Mouse (Mus musculus): Measurements from ENCODE around the gene Tep1. TPM values are rescaled to one million over a fixed set of nuclear protein-coding genes. Genes with fewer than 3 reads are reported as not detected.
A peak's percentile ranks its signal among the peaks of the same experiment; 100 is the strongest.
"Not testable (repeated sequence)": the region's sequence is repeated elsewhere in the genome, so short reads cannot be mapped to it uniquely, and the experiment has no call there.

Tep1 gene
- total RNA-seq, 4 experiments from 2014 or later: 8.0 to 12.1 (median 10.0) TPM

- DNase-seq (ENCODE audit: low spot score): no peak
Observed at GRCm38 (mm10) chr14:50868656-50869055, 1.7 kb downstream of the Tep1 start.

- no peak for DNase-seq (ENCODE audit: low spot score)
Observed at GRCm38 (mm10) chr14:50868211-50868610, 2.1 kb downstream of the Tep1 start.

- no peak for DNase-seq (ENCODE audit: low spot score)
Observed at GRCm38 (mm10) chr14:50866966-50867365, 3.4 kb downstream of the Tep1 start.

- not testable (repeated sequence) for DNase-seq (ENCODE audit: low spot score)
Observed at GRCm38 (mm10) chr14:50865005-50865404, 5.4 kb downstream of the Tep1 start.

- DNase-seq (ENCODE audit: low spot score): no peak
Observed at GRCm38 (mm10) chr14:50862641-50863040, 7.7 kb downstream of the Tep1 start.

GRCm38 (mm10) chr14:50855788-50856187 lies 14.6 kb downstream of the Tep1 start:
- DNase-seq (ENCODE audit: low spot score): no peak

- DNase-seq (ENCODE audit: low spot score): no peak
Observed at GRCm38 (mm10) chr14:50837236-50837635, 33.1 kb downstream of the Tep1 start.

- no peak for DNase-seq (ENCODE audit: low spot score)
Observed at GRCm38 (mm10) chr14:50834435-50834834, 35.9 kb downstream of the Tep1 start.

GRCm38 (mm10) chr14:50833964-50834363 lies 36.4 kb downstream of the Tep1 start:
- DNase-seq (ENCODE audit: low spot score): peak; percentile 40

- peak; percentile 38 for DNase-seq (ENCODE audit: low spot score)
Observed at GRCm38 (mm10) chr14:50829878-50830277, 40.5 kb downstream of the Tep1 start.

GRCm38 (mm10) chr14:50826579-50826978 lies 43.8 kb downstream of the Tep1 start:
- no peak for DNase-seq (ENCODE audit: low spot score)

GRCm38 (mm10) chr14:50824219-50824618 lies 46.1 kb downstream of the Tep1 start:
- DNase-seq (ENCODE audit: low spot score): no peak

- DNase-seq (ENCODE audit: low spot score): no peak
Observed at GRCm38 (mm10) chr14:50823240-50823639, 47.1 kb downstream of the Tep1 start.

GRCm38 (mm10) chr14:50813060-50813459 lies 57.3 kb downstream of the Tep1 start:
- no peak for DNase-seq (ENCODE audit: low spot score)

GRCm38 (mm10) chr14:50807487-50808072 lies 62.8 kb downstream of the Tep1 start, which contains the start of the genes Ccnb1ip1 and Parp2:
TSS of gene Ccnb1ip1 (minus strand) at chr14:50807732.
TSS of gene Parp2 (plus strand) at chr14:50807841.
- DNase-seq (ENCODE audit: low spot score): peak; percentile 100

GRCm38 (mm10) chr14:50806469-50806868 lies 63.9 kb downstream of the Tep1 start:
- DNase-seq (ENCODE audit: low spot score): not testable (repeated sequence)

- DNase-seq (ENCODE audit: low spot score): no peak
Observed at GRCm38 (mm10) chr14:50804683-50805082, 65.7 kb downstream of the Tep1 start.

GRCm38 (mm10) chr14:50802843-50803562 lies 67.4 kb downstream of the Tep1 start:
- no peak for DNase-seq (ENCODE audit: low spot score)

GRCm38 (mm10) chr14:50802441-50802840 lies 67.9 kb downstream of the Tep1 start:
- no peak for DNase-seq (ENCODE audit: low spot score)

GRCm38 (mm10) chr14:50799502-50800259 lies 70.7 kb downstream of the Tep1 start:
- peak; percentile 53 for DNase-seq (ENCODE audit: low spot score)

GRCm38 (mm10) chr14:50798512-50798911 lies 71.8 kb downstream of the Tep1 start:
- no peak for DNase-seq (ENCODE audit: low spot score)

- DNase-seq (ENCODE audit: low spot score): no peak
Observed at GRCm38 (mm10) chr14:50796464-50796863, 73.9 kb downstream of the Tep1 start.
